Mouse (Mus musculus): ENCODE results near the gene Papss2.

Gene Papss2

DNA sequence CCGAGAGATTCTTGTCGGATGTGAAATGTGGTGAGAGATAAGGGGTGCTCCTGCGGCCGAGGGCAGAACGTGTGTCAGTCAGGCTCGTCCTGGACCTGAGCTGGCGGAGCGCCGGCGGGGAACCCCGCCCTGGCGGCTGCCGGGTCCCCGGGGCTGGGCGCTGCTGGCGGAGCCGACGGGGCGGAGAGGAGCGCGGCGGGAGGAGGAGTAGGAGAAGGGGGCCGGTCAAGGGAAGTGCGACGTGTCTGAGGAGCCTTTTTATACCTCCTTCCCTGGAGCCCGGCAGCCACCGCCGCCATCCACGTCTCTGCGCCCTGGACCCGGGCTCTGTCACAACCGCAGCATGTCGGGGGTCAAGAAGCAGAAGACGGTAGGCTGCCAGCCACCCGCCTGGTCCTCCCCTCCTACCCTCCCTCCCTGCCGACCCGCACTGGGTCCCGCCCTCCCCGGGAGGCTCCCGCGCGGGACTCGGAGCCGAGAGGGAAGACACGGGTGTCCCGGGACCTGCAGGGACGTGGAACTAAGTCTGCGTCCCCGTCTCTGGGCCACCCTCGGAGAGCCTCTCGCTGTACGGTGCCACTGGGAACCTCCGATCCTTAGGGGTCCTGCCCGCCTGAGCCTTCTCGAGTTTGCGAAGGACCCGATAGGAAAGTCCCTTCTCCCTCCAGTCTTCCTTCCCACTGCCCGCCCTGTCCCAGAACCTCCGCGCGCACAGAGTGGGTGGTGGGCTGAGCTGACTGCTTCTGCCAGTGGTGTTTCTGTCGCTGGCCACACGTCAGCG, at the start of gene Papss2:
Papss2 (plus strand) TSS at position 285 of the 781 bp plus-strand sequence.
- WGBS: 1% methylated on average over 63 of the region's 64 CpGs

DNA sequence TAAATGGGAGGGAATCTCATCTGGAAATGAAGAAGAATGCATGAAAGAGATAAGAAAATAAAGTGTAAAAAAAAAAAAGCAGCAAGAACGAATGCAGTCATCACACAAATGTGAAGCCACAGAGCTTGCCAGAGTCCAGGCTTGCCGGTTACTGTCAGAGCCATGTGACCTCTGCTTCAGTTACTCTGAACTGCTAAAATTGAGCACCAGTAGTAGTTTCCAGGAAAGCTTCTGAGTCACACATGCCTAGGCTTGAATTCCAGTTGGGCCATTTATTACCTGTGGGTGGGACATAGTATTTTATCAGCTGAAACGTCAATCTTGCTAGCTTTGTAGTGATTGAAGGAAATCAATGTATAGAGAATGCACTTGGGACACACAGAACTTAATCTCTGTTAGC, 48.2 kb upstream of the Papss2 start:
- WGBS: 72% methylated on average over 3 of the region's 3 CpGs

GRCm38 (mm10) chr19:32548202-32548601, 47.4 kb upstream of the Papss2 start:
- WGBS: 56% methylated on average over 15 of the region's 15 CpGs

DNA sequence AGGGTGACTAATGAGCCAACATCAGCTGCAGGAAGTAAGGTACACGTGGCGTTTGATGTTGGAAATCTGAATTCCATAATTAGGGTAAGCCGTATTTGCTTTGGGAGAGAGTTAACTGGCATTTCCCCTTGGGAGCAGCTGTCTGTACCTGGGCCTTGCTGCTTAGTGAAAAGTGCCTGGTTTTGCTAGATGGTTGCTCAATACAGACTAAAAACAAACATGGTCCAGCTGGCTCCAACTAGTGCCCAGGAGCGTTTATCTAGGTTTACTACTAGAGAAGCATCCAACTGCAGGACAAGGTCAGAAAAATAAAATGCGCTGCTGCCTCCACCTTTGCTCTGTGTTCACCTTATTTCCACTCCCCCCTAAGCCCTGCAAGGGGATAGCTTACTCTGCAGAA, 45.1 kb upstream of the Papss2 start:
- WGBS: 86% methylated on average over 5 of the region's 5 CpGs

DNA sequence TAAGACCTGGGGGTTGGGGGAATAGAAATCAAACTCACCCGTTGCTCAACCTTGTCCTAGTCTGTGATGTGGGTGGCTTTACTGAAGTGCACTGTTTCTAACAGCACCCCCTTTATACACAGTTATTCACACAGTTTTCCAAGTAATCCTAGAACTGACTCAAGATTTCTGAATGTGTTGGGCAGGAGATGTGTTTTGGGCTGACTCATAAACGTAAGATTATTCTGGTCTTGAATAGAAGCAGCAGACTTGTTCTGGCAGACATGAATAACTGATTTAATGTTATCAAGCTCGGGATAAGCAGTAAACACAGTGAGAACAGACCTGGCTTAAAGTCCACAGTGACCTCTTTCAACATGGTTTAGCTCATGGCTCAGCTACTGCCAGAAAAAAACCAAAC, 44.1 kb upstream of the Papss2 start:
- 29% methylated on average over 3 of the region's 3 CpGs for WGBS

- 56% methylated on average over 1 of the region's 1 CpGs for WGBS
These were observed 43.5 kb upstream of the Papss2 start for GRCm38 (mm10) chr19:32552106-32552505.

- 82% methylated on average over 3 of the region's 3 CpGs for WGBS
These were observed 42.3 kb upstream of the Papss2 start for GRCm38 (mm10) chr19:32553310-32553709.

DNA sequence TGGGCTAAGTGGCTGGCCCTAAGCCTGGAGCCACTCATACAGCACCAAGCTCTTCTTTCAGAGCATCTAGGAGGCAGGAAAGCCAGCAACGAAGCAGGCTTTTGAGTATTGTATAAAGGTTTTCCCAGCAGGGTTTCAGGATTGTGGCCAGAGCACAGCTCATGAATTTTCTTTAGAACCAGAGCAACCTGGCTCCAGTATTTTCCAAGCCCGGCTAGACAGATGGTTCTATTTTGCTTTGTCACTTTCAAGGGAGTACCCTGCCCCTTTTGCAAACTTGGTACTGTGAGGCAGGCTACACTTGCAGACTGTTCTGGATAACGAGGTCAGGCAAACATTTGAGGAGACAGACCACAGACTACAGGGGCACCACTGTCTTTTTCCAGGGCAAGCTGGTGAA, 40.3 kb upstream of the Papss2 start:
- WGBS: 39% methylated on average over 3 of the region's 3 CpGs

- WGBS: 85% methylated on average over 8 of the region's 8 CpGs
These were observed 28.6 kb upstream of the Papss2 start for GRCm38 (mm10) chr19:32567025-32567424.

DNA sequence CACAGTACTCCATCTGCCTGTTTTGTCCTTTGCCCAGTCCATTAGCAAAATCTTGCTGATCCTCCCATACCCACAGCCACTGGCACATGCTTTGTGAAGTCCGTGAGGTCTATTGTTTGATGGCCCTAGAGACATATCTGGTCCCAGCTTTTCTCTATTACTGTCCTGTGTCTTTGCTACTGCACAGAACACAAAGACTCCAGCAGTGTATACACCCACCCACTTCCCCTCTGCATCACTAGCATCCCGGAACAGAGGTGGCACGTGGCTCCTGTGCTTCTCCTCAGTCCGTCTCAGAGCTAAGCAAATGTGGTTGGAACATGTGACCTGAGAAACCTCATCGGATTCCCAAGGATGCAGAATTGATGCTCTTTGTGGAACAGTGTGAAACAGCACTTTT, 28.1 kb upstream of the Papss2 start:
- 64% methylated on average over 5 of the region's 5 CpGs for WGBS

DNA sequence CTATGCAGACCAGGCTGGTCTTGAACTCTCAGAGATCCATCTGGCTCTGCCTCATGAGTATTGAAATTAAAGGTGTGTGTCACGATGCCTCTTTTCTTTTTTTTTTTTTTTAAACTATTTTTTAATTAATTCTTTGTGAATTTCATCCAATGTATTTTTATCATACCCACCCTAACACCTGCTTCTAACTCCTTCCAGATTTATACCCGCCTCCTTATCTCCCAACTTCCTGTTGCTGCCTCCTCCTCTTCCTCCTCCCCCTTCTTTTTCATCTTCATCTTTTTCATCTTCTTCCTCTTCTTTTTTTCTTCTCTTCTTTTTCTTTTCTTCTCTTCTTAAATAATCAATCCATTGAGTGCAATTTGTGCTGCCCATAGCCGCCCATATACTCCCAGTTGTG, 27.1 kb upstream of the Papss2 start:
- WGBS: 93% methylated on average over 3 of the region's 3 CpGs

DNA sequence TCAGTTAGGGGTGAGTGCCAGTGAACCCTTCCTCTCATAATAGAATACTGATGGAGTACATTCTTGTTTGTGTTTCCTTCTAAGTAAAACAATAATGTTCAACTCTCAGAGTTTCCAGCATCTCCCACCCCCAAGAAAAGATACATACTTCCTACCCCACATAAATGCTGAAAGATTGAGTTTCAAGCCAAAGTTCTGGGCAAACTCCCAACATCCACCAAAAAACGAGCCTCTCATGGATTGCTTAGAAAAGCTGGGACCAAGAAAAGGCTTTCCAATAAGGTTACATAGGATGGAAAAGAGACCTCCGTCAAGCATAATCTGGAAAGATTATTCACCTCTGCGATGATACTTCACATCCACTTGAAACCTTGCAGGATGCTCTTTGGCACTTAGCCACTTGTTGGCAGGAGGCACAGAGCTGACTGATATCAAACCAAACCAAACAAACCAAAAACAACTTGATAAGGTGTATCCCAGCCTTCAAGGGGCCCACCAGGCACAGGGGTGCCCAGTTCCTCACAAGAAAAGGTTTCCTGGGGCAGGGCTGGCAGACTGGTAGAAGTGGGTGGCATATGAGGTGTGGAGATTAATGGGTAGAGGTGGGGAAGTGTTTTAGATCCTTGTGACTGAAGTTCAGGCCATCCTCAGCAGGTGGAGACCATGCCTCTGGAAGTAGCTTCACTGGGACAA, 26.5 kb upstream of the Papss2 start:
- WGBS: 59% methylated on average over 3 of the region's 3 CpGs

DNA sequence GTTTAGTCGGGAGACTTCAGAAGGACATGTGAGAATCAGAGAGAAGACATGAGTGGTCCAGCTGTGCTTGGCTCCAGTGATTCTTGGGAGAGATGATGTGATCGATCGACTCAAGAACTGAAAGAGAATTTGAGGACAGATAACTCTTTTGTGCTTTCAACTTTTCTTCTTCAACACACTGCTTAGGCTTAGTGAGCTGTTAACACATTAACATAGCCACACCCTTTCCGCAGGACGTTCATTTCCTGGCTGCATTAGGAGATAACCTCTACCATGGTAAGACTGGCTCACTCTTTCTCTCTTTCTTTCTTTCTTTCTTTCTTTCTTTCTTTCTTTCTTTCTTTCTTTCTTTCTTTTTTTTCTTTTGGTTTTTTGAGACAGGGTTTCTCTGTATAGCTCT, 25.9 kb upstream of the Papss2 start:
- 81% methylated on average over 5 of the region's 5 CpGs for WGBS

DNA sequence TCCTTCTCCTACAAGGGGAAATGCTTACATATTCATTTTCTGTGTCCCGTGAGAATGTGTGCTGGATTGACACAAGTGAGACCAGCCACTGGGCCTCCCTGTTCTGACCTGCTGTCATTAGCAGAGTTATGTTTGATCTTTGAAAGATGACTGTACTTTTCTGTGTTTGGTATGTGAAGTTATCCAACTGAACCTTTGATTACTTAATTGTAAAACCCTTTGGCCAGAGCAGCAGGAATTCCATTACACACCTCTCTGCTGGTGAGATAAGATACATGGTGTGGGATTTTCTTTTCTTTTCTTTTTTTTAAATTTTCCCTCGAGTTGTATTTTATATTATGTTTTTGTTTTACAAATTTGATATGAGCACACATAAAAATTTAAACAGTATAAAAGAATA, 23.4 kb upstream of the Papss2 start:
- WGBS: 64% methylated on average over 2 of the region's 2 CpGs

- 85% methylated on average over 6 of the region's 6 CpGs for WGBS
These were observed 22.3 kb upstream of the Papss2 start for GRCm38 (mm10) chr19:32573259-32573658.

DNA sequence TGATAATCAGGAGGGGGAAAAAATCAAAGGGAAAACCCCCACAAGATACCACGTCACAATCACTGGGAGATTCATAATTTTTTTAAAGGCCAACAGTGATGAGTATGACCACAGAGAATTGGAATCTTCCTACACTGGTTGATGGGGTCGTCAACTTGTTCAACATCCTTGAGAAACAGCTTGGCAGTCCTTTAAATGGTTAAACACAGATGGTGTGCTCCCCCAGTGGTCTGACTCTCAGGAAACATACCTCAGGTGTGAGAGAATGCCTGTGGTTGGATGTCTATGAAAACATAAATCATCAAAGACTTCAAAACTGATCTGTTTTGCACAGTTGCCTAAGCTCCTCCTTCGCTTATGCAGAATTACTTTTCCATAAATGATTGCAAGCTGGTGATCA, 20.7 kb upstream of the Papss2 start:
- WGBS: 91% methylated on average over 3 of the region's 3 CpGs

GRCm38 (mm10) chr19:32577749-32578148, 17.8 kb upstream of the Papss2 start:
- 61% methylated on average over 1 of the region's 1 CpGs for WGBS

DNA sequence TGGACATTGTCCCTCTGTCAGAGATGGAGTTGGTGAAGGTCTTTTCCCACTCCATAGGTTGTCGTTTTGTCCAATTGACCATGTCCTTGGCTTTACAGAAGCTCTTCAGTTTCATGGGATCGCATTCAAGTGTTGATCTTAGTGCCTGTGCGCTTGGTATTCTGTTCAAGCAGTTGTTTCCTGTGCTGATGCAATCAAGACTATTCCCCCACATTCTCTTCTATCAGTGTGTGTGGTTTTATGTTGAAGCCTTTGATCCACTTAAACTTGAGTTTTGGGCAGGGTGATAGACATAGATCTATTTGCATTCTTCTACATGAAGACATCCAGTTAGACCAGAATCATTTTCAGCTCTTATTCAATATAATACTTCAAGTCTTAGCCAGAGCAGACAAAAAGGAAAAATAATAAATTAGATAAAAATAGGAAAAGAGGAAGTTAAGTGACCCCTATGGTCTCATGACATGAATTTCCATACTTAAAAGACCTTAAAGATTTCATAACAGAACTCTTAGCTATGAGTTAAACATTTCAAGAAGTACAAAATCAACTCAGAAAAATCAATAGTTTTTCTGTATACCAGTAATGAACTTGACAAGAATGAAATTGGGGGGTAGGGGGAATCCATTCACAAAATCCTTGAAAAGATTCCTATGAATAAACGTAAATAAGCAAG, 12.4 kb upstream of the Papss2 start:
- 91% methylated on average over 4 of the region's 4 CpGs for WGBS

DNA sequence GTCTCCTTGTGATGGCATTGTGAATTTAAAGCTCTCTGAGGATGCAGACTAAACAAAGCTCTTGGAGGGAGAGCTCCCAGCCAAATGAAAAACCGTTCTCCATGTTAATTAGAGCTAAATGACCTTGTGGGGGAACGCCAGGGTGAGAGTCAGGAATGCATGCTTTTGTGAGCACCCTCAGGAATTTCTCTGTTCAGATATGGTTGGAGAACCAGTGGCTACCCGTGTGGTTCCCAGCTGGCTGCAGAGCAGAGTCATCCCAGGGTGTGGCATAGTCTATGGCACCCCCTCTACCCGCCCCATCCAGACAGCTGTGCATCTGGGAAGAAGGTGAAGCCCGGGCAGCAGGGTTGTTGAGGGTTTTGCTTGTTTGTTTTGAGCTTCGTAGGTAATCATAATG, 7.9 kb upstream of the Papss2 start:
- 62% methylated on average over 6 of the region's 6 CpGs for WGBS

- WGBS: 91% methylated on average over 7 of the region's 7 CpGs
These were observed 2.8 kb upstream of the Papss2 start for GRCm38 (mm10) chr19:32592749-32593148.

DNA sequence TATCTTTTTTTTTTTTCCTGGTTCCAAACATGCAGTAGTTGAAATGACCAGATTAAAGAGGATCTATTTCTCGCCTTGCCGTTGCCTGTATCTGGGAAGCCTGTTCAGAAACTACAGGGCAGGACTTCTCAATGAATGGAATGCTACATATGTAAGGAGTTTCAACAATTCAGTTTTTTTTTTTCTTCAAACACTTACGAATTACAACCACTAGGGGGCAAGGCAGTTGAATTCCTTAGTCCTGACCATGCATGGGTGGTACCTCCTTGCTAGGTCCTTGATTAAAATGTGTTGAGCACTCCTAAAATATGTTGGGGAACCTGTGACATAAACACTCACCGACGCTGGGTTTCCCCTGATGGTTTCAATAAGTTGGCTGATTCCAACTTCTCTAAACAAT, 1.7 kb upstream of the Papss2 start:
- 81% methylated on average over 5 of the region's 5 CpGs for WGBS

DNA sequence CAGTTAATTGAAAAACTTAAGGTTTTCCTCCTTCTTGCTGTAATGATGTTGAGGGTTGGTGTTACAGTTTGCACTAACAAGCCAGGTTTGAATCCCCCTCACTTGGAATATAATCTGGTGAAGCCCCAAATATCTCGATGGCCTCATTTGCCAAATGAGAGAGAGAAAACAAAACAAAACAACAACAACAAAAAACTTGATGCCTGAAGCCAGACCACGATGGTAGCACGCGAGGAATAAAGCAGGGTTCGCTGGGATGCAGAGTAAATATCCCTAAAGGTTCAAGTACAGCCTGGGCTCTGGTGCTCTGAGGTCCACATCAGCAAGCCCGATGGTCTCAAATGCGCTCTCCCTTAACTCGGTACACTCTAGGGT, 472 bp upstream of the Papss2 start:
- WGBS: 43% methylated on average over 8 of the region's 8 CpGs

- WGBS: 83% methylated on average over 7 of the region's 7 CpGs
These were observed 3.4 kb downstream of the Papss2 start for GRCm38 (mm10) chr19:32599006-32599405.

Data from cerebral cortex, adult 2 months (tissue).